Mouse (Mus musculus) liver, postnatal 0 days (tissue): ENCODE measurements around the gene Hoxa11.

Source experiments
- CTCF ChIP-seq: sonication (generic); IDR thresholded peaks from 2 replicates; pipeline ENCODE4 v1.5.1; 2016; ENCODE audit warnings: antibody characterized with exemption, low read depth
- EP300 ChIP-seq: IDR thresholded peaks from 2 replicates; pipeline ENCODE4 v1.6.1; 2016; ENCODE audit warnings: antibody characterized with exemption, low read depth, mild to moderate bottlenecking

DNA sequence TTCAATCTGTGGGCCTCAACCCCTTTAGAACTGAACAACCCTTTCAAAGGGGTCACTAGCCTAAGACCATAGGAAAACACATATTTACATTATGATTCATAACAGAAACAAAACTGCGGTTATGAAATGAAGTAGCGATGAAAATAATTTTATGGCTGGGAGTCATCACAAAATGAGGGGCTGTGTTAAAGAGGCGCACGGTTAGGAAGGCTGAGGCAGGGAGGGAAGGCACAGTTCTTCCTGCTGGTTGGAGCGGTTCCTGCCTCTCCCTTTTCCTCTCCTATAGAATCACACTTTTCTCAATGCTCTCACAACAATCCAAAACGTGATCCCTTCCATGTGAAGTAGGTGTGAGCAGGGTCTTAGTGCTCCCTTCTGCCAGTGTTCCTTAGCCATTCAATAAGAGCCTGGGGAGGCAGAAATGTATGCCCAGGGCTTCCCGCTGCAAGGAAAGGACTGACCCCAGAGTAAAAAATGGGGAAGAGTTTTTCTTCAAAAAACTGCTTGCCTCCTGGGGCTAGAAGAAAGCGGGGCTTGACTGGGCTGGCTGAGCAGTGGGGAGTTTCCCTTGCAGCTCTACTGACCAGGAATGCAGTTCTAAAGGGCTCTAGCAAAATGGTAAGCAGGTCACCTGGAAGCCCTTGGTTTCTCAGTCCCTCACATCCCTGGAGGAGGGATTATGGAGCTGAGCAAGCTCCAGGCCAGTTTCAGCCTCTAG is 30.1 kb upstream of the Hoxa11 start:
- TF ChIP-seq CTCF, result no peak
- TF ChIP-seq EP300, result no peak
